Mouse (Mus musculus) monocyte, adult 5-6 weeks (primary cell): ENCODE results near the gene Gpd2. TPM values are rescaled to one million over a fixed set of nuclear protein-coding genes. Genes with fewer than 3 reads are reported as not detected.

ENCODE experiments used
- ATAC-seq: fragments of 153-309, 156-312 bp; replicated peaks from 2 replicates; pipeline ENCODE4 v1.8.0; 2017; ENCODE audit warnings: mild to moderate bottlenecking; ENCODE audit not compliant: low TSS enrichment, insufficient number of reproducible peaks, severe bottlenecking, poor library complexity, low FRiP score
- total RNA-seq: library from RNA; stranded (forward); fragments of 200-1000, 200-491, 200-594 nt; gene quantifications from 3 replicates; pipeline ENCODE4 v1.2.3, GENCODE M21; 2017

The Gpd2 gene
- 37.2 to 56.8 TPM (median 40.1 TPM) in 3 replicates for total RNA-seq

DNA sequence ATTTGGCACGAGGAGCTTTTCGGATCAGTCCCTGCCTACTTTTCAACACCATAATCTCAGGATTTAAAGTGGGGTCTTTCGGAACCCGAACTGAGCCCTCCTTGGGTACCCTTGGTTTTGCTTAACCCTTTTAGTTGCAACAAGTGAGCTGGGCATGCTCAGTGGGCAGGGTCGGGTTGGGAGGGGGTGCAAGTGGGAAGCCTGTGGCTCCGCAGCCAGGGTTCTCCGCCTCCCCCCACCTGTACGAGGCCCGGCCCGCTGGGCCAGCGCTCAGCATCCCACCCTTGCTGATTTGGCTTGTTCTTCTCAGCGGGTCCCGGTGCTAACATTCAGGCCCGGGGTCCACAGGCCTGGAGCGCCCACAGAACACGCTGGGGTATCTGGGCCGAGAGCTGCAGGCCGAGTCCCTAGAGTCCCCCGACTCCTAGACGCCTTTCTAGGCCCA is at the start of gene Gpd2:
Gpd2 (plus strand) TSS at position 161 of the 445 bp plus-strand sequence.
- ATAC-seq: no peak

DNA sequence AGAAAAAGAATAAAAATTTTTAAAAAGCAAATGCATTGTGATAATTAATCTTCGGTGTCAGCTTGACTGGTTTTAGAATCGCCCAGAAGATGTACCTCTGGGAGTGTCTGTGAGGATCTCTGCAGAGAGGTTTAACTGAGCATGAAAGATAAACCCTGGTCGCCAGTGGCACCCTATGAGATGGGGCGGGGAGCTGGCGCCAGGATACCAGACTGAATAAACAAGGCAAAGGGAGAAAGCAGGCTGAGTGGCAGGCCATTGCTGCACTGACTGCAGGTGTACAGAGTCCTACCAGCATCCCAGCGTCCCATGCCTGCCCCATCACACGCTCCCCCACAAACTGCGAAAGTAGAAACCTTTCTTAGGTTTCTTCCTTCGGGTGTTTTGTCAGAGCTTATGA is 49.2 kb upstream of the Gpd2 start:
- no peak for ATAC-seq

DNA sequence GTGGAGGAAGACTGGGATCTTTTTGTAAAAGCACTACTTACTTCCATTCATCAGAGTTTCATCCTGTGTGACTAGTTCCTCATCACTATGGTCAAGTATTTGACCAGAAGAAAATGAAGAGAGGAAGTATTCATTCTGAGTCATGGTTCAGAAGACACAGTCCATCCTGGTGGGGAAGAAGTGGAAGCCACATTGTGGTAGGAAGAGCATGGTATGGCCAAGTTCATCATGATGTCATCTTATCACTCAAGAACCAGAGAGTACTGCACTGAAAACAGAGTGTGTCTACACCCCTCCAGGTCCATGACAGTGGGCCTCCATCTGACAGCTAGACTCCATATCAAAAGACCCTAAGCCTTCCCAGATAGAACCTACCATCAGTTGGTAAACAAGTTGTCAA is 46.6 kb upstream of the Gpd2 start:
- ATAC-seq: peak; percentile 82

DNA sequence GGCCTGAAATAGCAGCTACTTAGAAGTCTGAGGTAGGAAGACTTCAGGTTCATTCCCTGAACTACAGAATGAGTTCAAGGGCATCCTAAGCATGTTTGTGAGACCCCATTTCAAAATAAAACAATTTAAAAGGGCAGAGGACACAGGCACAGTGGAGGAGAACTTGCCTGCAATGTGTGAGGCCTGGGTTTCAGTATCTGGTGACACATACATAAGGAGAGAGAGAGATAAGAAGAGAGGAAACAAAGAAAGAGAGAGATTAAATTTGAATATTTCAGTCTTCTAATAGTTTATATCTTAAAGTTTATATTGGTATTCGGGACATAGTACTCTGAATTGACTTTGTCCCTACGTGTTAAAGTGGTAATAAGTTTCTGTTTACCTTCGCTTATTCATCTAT is 38.4 kb upstream of the Gpd2 start:
- no peak for ATAC-seq

DNA sequence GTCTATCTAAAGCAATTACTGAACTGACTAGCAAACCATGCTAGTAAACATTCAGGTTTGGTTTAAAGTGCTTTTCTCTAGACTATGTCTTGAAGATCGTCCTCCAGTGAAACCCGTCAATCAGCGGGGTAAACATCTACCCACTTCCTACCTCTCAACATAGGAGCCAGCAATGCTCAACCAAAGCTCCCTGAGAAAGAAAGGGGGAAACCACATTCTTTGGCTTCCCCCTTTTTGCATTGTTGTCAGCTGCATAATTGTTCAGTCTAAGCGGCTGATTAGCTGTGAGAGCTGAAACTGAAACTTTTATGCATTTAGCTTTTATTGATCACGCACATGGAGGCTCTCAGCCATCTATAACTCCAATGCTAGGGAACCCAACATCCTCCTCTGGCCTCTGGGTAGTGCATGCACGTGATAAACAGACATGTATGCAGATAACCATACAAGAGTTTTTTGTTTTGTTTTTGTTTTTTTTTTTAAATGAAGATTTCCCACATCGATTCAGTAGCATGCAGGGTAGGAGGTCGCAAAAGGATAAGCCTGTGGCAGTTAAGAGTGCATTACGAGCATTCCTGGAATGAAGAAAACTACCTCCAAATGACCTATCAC is 28.9 kb upstream of the Gpd2 start:
- ATAC-seq: no peak

DNA sequence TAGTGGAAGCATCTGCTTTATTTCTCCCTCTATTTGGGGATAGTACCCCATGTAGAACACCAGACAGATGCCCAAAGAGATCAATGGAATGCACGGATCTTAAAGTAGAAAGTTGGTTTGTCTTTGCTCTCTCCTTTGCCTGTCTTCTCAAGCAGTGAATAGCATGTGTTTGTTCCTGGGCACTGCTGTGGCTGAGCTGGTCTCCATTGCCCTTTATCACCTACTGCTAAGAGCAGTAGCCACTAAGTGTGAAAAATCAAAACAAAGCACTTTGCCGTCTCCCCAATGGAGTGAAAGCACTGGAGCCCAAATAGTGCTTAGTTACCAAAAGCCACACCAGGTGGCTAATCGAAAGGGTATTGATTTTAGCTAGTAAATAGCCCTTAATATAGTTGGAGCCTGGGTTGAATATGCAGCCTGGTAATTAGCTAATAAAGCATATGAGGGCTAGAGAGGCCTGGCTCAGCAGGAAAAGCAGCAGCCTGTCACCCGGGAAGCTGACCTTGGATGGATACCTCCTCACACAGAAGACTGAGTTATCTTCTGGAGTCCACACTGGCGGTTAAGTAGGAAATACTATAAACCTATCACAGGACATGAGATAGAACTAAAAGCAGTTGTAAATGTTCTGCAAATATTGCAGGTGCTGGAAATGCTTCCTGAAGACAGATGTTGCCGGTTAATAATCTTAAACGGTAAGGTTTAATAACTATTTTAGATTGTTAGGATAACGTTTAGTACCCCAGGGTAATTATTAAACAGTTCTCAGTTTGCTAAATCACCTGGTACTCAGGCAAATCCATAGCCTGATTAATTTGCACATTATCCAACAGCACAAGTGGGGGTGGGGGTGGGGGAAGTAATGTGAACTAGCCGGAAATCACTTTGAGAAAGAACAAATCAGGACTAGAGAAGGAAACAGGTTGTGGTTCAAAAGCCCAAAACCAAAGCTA is 26.1 kb upstream of the Gpd2 start:
- ATAC-seq: no peak

DNA sequence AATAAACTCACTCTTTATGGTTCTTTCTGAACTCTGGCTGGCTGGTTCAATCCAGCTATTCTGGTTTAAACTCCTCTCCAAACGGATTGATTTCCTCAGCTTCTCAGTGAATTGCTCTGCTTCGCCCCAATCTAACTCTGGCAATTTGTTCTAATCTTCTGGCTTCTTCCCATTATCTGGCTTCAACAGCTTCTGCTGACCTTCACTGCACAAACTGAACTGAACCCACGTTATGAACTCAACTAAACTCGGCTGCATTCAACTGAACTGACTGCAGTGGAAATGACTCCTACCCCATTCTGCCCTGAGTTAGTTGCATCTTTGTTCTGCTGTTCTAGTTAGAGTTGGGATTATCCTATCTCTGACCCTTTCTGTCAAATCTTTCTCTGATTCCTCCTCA is 24.1 kb upstream of the Gpd2 start:
- no peak for ATAC-seq

DNA sequence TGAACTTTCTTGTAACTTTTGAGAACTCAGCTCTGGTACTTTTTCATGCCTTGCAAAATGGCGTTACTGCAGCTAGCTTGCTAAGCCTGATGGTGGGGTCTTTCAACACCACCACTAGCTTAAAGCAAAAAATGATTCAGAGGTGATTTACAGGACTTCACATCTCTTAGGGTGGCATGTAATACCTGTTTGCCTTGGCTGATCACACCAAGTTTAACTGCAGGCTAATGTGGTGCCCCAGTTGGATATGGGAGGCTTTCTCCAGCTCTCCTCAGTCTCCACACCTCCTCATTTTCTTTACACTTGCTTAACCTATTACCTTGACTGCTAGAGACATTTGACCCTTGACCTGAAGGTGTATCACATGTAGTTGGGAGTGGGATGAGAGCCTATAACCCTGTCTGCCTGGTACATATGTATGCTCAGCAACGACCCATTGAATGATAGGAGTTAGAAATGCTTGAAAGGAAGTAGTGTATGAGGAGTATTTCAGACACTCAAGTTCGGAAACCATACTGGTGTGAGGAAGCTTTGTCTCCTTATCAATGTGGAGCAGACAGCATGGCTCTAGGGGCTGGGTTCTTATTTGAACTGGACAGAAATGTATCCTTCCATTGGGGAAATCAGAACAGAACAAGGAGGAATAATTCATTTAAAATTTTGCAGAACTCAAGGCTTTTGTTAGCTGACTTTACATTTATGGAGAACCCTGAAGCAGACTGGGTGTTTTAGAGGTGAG is 14.0 kb upstream of the Gpd2 start:
- ATAC-seq: no peak

DNA sequence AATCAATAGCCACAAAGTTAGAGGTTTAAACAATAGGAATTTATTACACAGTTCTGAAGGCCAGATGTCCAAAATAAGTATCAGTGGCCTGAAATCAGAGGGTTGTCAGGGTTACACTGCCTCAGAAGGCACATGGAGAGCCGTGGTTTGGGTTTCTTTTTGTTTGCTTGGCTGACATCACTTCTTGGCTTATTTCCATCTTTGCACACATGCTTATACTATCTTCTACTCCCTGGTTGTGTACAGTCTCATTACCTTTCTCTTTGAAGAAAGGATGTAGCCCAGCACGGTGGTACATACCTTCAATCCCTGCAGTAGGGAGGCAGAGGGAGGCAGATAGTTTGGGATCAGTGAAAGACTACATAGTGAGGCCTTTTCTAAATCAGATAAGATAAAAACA is 12.2 kb upstream of the Gpd2 start:
- no peak for ATAC-seq

DNA sequence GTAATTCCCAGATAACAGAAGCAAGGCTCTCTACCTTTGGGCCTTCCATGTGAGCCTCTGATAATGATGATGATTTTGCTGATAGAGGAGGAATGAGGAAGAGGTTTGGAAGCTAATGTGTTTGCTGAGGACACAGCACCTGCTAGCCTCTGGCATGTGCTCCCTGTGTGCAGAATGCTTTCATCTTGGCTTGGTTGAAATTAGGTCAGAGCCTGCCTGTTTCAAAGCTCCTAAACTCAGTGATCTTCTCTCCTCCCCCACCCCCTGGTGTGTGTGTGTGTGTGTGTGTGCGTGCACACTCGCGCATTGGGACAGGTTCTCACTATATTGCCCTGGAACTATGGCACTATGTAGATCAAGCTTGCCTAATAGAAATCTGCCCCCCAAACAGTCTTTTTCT is 10.0 kb upstream of the Gpd2 start:
- ATAC-seq: no peak

DNA sequence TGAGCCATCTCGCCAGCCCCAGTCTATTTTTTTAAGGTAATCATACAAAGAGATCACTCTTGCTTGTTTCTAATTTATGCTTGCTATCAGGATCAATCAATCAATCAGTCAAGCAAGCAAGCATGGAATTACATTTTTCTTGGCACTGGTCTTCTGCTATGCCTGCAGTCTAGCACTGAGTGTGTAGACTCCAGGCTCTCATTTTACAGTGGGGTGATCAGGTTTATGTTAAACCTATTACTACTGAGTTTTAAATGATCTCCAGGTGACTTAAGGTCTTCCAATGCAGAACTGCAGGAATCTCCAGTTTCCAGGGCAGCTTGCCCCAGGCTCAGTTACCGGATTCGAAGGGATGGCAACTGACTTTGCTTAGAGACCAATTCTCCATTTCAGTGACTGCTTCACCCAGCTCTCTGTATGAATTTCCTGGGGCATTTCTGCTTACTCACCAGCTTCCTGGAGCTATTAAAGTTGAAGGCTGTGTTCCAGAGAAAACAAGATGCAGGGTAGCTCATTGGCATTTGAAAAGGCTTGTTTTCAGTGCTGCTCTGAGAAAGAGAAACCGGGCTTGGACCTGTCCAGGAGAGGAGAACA is 7.7 kb upstream of the Gpd2 start:
- ATAC-seq: no peak

DNA sequence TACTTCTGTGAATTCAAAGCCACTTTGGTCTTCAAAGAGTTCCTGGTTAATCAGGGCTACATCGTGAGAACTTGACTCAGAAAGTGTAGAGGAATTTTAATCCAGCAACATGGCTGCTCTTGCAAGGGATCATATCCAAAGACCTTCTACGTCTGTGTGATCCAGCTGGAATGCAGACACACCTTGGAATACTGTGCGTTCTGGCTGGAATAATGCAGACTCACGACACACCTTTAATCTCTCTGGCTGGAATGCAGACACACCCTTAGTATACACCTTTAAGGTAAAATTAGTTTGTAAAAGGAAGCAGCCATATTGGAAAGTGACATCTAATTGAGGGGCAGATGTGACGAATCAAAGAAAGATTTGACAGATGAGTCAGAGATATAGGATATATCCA is 6.0 kb upstream of the Gpd2 start:
- no peak for ATAC-seq

DNA sequence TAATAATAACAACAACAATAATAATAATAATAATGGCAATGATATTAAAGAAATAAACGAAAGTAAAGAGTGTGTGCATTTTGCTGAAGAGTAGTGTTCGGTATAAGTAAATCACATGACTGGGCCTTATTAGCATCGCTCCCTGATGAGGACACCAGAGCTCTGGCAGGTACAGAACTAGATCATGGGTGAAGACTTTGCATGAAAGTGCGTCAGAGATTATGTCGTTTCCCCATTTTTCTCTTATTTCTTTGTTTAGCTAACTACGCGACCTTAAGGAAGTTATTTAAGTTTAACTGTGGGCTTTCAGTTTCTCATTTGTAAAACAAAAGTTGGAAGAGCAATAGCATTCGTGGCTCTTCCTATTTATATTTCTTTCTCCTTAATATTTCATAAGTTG is 5.1 kb upstream of the Gpd2 start:
- peak; percentile 88 for ATAC-seq

DNA sequence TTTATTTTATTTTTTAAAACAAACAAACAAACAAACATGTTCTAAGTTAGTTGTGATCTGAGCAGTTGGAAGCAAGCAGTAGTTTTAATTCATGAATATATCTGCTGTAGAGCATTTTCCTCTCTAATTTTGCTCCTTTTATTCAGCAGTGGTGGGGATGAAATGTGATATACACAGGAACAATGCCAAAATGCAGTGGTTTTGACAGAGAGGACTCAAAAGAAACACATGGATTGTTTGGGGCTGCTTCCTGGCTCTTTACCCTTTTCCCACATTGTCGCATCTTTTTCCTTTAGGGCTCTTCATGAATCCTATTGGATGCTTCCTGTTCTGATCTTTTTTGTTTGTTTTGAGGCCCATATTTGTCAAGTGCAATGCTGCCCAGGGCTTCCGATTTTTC is 1.2 kb upstream of the Gpd2 start:
- no peak for ATAC-seq

DNA sequence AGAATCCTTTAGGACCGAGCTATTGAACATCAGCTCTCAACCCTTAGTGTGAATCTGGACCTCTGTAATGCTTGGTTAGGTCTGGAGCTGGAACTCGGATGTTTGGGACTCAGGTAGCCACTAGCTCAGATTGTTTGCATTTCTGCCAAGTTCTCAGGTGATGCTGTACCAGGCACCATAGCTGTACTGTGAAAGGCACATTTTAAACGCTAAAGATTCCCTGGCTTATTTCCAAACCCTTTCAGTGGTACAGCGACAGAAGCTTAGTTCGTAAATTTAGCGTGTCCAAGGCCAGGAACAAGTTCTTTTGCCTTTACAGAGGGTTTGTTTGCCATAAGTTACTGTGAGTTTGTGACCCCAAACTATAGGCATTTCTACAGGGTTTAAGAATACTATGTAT is 409 bp upstream of the Gpd2 start:
- ATAC-seq: no peak

DNA sequence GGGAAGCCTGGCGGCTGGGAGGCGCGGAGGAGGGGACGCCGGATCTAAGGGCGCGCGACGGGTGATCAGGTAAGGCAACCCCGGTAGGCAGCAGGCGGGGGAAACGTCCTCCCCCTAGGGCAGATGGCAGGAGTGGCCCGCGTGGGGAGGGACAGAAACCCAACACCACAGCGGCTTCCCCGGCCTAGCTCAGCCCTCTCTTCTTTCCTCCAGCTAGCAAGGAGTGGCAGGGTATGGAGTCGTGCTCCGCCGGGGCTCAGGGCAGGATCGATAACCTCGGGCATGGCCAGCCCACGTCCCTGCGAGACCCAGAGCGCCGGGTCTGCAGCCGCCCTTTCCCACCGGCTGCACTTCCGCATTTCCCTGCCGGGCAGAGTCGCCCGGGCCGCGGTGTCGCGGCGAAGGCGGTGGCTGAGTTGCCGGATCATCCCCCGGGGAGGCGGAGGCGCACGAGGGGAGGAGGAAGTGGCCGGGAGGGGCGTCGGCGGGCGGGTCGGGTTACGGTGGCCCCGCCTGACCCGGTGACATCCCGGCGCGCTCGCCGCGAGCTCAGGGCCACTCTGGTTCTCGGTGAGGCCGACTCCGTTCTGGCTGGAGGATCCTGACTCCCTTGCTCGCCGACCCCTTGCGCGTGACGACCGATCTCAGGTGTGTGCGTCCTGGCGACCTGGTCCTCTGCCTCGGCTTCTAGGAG is 632 bp downstream of the Gpd2 start:
- peak; percentile 81 for ATAC-seq

DNA sequence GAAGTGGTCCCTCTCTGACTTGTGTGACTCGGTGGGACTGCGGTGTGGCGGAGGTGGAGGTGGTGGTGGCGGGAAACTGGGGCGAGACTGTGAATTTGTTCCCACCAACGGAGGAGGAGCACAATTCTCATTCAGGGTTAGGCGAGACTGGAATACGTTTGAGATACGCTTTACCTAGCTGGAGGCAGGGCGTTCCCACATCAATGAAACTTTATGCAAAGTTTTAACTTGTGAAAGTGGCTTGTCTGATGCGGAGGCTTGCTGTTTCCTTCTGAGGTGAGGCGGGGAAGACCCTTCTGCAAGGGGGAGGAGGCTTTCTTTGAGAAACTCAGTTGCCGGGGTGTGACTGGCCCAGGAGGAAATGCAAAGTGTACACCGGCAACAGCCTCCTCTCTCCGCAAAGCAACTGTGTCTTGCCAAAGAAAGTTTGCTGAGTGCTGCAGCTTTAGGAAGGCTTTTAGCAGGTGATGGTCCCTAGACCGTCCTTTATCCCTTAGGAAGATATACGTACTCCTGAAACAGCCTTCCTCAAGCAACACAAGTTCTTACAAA is 1.3 kb downstream of the Gpd2 start:
- ATAC-seq: peak; percentile 51

DNA sequence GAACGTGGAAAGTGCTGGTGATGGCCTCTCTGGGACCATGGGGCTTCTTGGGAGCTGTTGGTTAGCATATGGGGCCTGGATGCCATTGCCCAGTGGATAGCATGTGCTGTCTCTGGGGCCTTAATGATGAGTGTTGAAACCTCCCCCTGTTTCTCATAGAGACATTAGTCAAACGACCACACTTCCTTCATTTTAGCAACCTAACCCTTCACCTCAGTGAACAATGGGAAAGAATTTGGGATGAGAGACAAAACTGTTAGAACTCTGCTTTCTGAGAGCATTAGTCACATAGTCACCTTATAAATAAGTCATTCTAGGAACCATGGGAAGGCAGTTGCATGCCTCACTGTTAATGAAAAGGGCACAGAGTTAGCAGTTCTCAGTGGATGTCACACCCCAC is 1.9 kb downstream of the Gpd2 start:
- ATAC-seq: no peak
